Mouse (Mus musculus): ENCODE results near the gene Tmem258.

GRCm38 (mm10) chr19:10239419-10239818 is 35.6 kb downstream of the Tmem258 start:
- TF ChIP-seq CTCF (IDR thresholded peaks at IDR 0.05; ENCODE audit: low read depth) (no peak), EP300 (IDR thresholded peaks at IDR 0.05; ENCODE audit: low read depth) (no peak)
